Mouse (Mus musculus): ENCODE measurements around the gene Pheta1.

Pheta1 gene

GRCm38 (mm10) chr5:121825606-121826005 lies 23.2 kb upstream of the Pheta1 start:
- no peak for DNase-seq (ENCODE audit: low spot score)

- no peak for DNase-seq (ENCODE audit: low spot score)
Observed at GRCm38 (mm10) chr5:121827876-121828275, 20.9 kb upstream of the Pheta1 start.

DNA sequence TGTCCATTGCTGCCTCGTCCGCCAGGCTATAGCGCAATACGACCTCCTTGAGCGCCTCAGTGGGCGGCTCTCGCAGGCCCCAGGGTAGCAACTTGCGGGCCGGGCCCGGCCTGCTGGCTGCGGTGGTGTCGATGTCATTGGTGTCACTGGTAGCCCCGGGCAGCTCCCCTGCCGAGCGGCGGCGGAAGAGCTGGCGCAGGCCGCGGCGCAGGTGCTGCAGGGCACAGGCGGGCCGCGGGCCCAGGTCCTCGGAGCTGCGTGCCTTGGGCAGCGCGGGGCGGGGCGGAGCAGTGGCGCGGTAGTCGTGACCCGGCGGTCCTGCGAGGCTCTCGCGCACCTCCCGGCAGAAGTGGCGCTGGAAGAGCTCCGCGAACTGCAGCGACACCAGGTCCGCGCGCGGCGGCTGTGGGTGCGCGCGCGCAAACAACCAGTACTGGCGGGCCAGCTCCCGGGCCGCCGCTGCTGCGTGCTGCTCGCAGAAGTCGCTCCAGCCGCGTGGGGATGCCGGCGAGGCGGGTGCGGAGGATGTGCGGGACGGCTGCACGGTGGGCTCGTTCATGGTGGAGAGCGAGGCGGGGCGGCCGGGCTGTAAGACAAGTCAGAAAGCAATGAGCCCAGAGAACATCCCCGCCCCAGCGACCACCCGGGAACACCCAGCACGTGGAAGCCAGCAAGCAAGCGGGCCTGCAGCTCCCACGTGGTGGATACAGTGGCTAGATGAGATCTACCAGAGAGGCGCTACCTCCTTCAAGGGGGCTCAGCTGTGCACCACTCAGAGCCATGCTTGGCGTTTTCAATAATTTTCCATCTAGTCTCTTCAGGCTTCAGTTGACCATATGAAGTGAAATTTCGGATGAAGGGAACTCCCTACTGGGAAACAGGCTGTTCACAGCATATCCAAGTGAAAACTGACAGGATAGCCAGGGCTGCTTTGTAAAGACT lies 20.0 kb upstream of the Pheta1 start:
- DNase-seq (ENCODE audit: low spot score): no peak

DNA sequence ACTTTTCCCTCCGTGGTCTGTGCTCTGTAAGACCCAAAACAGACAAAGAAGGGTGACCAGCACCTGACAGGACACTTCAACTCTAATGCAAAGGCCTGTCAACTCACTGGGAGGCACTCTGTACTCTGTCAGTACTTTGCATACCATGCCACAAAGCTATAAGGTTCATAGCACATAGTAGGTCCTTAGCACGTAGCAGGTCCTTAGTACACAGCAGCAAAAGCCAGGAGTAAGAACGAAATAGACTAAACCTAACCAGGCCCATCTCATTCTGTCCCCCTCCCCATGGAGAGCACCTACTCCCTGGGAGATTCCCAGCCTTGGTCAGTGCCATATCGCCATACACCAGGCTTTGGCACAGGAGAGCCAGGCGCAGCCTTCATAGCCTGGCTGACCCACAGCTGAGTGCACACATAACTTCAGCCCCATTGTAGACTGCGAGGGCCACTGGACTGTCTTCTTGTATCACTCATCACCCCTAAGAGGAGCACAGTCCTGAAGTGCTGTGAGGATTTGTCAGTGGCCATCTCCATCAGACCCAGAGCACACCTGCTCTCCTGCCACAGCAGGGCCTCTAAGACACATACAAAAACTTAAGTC lies 17.7 kb upstream of the Pheta1 start:
- DNase-seq (ENCODE audit: low spot score): no peak

DNA sequence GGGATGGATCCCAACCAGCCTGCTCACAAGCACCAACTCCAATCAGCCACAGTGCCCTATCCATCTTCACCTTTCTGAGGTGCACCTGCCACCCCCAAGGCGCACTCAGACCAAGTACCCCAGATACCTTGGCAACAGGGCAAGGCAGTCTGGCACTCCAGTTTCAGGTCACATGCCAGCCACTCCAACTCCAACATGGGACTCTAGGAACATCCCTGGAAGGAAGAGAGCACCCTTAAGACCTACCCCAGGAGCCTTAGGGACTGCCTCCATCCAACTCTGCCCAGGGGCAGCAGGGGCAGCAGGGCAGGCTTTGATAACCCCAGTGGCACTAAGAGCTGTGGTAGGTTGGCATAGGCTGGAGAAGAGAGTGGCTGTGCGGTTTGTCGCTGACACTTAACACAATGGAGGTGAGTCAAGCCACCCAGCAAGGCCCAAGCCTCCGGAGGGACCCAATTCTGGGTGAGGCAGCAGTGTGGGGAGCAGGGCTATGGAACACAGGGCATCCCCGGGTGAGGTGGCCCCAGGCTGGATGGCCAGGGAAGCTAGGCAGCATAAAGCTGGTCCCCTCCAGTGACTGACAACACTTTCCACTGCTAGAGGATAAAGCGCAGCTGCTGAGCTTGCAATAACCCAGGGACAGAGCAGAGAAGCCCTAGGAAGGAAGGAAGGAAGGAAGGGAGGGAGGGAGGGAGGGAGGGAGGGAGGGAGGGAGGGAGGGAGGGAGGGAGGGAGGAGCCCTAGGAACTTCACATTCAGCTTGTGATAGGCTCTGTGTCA lies 16.2 kb upstream of the Pheta1 start:
- DNase-seq (ENCODE audit: low spot score): no peak

DNA sequence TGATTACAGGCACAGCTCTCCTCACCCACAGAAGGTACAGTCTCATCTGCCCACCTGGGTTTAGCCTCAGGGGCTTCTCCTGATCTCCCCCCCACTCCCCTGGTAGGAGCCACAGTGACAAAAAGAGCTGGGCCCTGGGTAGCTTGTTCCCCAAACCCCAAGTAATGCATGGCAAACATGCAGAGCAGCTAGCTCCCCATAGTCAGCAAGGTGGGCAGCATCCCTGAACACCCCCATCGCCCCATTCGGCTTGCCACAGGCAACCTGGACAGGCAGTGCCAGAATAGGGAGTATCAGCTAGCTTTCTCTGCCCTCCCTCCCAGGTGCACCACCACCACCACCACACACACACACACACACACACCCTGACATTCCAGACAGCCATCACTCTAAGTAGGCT lies 15.6 kb upstream of the Pheta1 start:
- DNase-seq (ENCODE audit: low spot score): no peak

DNA sequence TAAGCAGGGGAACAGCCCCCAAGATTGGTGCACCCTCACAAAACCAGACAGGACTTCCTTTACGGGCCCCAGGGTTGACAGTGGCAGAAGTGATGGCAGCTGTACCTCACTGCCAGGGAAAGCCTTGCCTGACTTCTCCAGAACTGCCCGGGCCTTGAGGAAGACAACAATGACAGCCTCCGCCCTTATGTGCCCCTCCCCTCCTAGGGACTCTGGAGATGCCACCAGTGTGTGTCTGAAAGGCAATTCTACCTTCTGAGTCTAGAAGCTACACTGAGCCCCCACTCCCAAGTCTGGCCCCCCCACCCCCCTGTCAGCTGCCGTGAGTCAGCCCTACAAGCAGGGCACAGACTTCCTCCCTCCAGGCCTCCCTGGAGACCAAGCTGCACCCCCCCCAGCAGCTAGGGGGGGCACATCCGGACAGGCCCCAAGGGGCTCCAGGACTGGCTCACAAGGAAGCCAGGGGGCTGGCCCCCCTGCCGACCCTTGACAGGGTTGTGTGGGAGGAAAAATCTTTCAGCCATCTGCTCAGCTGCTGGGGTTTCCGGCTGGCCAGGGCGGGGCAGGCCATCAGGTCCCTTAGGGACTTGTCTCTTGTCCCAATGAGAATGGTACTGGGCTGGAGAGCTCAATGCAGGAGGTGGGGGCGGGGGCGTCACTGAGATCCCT lies 15.1 kb upstream of the Pheta1 start:
- no peak for DNase-seq (ENCODE audit: low spot score)

- DNase-seq (ENCODE audit: low spot score): no peak
Observed at GRCm38 (mm10) chr5:121834241-121834606, 14.6 kb upstream of the Pheta1 start.

DNA sequence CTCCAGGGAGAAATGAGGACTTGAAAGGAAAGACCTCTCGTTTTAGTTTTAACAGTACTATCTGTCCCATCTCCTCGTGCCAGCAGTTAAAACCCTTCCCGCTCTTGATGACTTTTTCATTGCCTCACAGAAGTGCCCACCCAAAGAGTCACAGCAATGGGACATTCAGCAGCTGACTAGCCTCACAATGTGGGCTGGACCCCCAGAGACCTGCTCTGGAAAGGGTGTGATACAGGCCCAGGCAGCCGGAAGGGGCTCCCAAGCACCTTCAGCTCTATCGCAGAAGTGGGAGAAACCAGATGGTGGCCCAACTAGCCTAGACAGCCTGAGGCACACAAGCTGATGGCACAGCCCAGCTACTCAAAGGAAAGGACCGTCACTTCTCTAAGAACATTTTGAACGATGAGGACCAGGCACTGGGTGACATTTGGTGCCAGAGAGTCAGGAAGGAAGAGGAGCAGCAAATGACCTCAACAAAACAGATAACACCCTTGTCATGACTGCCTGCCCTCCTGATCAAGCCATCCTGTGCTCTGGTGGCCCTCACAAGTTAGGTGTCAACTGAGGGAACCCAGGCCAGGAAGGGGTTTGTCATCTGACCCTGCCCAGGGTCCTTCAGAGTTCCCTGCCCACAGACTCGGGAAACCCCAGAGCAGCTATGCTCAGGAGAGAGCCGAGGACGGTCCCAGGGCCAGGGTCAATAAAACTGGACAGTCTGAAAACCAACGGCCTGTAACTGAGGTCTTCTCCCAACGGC lies 13.6 kb upstream of the Pheta1 start:
- no peak for DNase-seq (ENCODE audit: low spot score)

GRCm38 (mm10) chr5:121835949-121836691 lies 12.7 kb upstream of the Pheta1 start:
- no peak for DNase-seq (ENCODE audit: low spot score)

- DNase-seq (ENCODE audit: low spot score): peak; percentile 81
Observed at GRCm38 (mm10) chr5:121836692-121837415, 11.9 kb upstream of the Pheta1 start.

DNA sequence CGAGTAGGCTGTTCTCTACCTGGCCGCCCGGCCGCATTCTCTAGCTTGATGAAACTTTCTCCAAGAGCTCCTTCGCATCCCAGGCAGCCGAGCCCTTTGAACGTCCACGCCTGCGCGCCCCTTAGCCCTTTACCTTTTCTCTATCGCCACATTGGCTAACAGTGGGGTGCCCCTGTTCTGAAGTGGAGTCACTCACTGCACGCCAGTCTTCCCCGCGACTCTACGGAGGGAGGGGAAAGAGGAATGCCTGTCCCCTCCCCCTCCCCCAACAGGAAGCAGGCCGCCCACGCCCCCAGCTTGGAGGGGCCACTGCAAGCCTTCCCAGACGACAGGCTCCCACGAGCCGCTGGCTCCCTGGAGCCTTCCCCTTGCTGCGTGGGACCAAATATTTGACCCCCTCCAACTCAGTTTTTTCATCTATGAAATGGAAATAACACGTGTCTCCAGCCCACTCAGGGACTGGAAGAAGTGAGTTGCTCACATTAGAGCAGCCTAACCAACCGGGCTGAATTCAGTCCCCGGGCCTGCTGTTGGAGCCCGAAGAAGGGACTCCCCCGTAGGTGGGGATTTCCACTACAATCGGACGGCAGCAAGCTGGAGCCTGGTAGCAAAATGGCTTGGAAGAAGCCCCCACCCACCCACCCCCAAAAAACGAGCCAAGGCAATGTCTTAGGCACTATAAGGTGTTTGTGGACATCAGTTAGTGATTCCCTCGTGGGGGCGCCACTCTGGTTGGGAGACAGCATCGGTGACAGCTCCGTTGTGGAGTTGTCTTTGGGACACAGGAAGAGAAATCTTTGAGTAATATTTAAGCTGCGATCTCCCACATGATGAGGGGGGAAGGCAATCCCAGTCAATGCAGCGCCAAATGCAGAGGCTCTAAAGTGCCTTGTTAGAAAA lies 11.1 kb upstream of the Pheta1 start, which contains the start of gene Sh2b3:
TSS of gene Sh2b3 (minus strand) at position 206 of the 900 bp plus-strand sequence.
- DNase-seq (ENCODE audit: low spot score): no peak

DNA sequence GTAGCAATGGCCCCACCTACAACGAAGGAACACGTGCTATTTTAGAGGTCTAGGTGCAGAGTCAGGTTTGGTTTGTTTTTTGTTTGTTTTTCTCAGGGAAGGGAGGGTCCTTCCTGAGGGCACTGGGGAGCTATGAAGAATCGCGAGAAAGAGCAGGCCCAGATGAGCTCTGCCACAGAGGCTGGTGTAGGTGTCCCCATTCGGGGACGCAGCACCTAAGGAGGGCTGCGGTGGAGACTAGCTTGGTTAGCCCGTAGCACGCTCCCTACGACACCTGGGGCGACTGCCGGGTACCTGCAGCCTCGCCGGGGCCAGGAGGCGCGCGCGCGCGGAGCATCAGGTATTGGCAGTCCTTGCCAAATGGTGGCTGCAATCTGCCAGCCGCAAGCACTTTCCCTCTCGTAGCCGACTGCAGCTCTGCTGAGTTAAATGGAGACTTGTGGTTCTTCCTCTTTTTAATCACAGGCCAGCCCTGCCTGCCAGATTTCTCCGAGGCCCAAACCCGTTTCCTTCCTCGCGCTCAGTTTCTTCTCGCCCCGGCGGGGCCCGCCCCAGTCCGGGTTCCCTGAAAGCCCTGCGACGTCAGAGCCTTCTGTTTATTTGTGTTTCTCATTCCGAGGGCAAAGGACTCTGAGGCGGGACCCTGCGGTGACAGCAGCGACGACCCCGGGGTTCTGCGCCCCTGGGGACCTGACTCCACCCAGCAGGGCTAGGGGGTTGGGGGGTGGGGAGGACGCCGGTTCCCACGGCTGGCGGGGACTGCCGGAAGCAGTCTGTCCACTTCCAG lies 10.2 kb upstream of the Pheta1 start:
- no peak for DNase-seq (ENCODE audit: low spot score)

GRCm38 (mm10) chr5:121839128-121839473 lies 9.7 kb upstream of the Pheta1 start:
- no peak for DNase-seq (ENCODE audit: low spot score)

DNA sequence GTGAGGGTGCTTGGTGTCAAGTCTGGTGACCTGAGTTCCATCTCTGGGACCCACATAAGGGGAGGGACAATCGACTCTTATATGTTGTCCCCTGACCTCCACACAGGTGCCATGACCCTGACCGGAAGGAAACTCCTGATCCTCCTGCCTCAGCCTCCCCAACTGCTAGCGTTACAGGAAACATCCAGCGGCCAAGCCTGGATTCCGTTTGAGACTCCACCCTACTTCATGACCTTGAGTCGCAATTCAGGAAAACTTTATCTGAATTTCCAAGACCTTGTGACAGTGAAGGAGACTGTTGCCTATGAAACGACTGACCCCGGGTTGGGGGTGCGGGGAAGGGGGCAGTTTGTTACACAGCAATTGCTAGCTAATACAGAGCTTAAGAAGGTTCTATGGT lies 7.3 kb upstream of the Pheta1 start:
- no peak for DNase-seq (ENCODE audit: low spot score)

DNA sequence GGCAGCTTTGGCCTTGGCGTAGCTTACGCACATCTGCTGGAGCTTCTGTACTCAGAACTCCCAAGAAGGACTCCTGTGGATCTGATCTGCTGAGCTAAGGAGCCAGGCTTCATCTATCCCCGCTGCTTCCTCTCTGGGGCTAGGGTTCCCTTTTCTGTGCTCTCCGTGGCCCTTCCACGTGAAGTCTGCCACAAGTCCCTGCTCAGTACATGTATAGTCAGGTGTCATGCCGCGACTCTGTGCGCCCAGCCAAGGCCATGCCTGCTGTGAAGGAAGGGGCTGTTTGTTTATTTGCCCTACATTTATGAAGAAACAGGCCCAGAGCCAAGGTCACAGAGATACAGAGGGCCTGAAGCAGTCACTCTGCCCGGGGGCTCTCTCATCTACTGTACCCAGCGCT lies 6.8 kb upstream of the Pheta1 start:
- DNase-seq (ENCODE audit: low spot score): no peak

GRCm38 (mm10) chr5:121842665-121843118 lies 6.1 kb upstream of the Pheta1 start:
- DNase-seq (ENCODE audit: low spot score): peak; percentile 85

All from ovary, postnatal 14 days (tissue).